Mouse (Mus musculus) left cerebral cortex, adult 2 months (tissue): ENCODE data around the gene Clic6. TPM values are rescaled to one million over a fixed set of nuclear protein-coding genes. Genes with fewer than 3 reads are reported as not detected.
"Not testable (repeated sequence)": the region's sequence is repeated elsewhere in the genome, so short reads cannot be mapped to it uniquely, and the experiment has no call there.

Experiments used
- DNase-seq, 2 experiments: peaks; one replicate each; pipeline ENCODE4 v3.0.0; 2021 to 2022; ENCODE audit warnings: low spot score in 2 of 2, mixed read lengths in 1 of 2; ENCODE audit errors: extremely low spot score in 1 of 2
- H3K27ac ChIP-seq: fragments of 200-600 bp; 2 replicates; pipeline ENCODE4 v1.8.1; 2022
- H3K4me3 ChIP-seq: fragments of 200-600 bp; 2 replicates; pipeline ENCODE4 v1.8.1; 2022
- CTCF ChIP-seq: fragments of 200-600 bp; IDR thresholded peaks from 2 replicates; pipeline ENCODE4 v1.8.1; 2022; ENCODE audit warnings: antibody characterized with exemption, mild to moderate bottlenecking, moderate library complexity
- intact Hi-C: fragments of 180-260 bp; cut with DNase I; formaldehyde crosslinking; loops from one replicate; pipeline ENCODE4 v1.15.1; 2025
- total RNA-seq, 2 experiments: library from RNA; stranded (reverse); gene quantifications; 2 replicates each; pipeline ENCODE4 v1.2.3; 2021

The Clic6 gene
- total RNA-seq, 2 experiments from 2014 or later: 1.7 to 2.6 TPM

DNA sequence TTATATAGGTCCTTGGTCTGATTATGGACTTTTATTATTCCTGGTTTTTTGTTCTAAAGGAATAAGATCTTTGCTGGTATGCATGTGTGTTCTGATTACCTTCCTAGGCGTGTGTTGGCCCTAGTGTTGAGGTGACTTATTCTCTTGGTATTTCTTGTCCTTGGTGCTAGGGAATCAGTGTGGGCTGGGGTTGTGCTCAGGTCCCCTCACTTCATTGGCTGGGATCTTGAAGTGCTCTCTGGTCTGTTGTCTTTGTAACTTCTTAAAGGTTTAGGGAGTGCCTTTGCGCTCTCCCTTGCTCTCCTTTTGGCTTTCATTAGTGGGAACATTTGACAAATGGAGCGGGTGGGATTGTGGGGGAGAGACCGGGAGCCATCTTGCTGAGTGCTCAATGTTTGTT is 22.0 kb downstream of the Clic6 start:
- no peak for TF ChIP-seq CTCF
- DNase-seq: no peak
- intact Hi-C loops: no loop called here
- no peak overlapping the region for H3K4me3 ChIP-seq
- H3K27ac ChIP-seq: no peak overlapping the region

- H3K4me3 ChIP-seq: no peak overlapping the region
- no peak for DNase-seq
- intact Hi-C loops: no loop called here
- H3K27ac ChIP-seq: no peak overlapping the region
- TF ChIP-seq CTCF: no peak
These were observed 25.6 kb downstream of the Clic6 start for GRCm38 (mm10) chr16:92510835-92511772.

- TF ChIP-seq CTCF: peak; percentile 55
- DNase-seq: no peak
- intact Hi-C loops: no loop called here
- Histone ChIP-seq H3K4me3 (no peak overlapping the region), H3K27ac (no peak overlapping the region)
These were observed 26.3 kb downstream of the Clic6 start for GRCm38 (mm10) chr16:92511773-92512391.

DNA sequence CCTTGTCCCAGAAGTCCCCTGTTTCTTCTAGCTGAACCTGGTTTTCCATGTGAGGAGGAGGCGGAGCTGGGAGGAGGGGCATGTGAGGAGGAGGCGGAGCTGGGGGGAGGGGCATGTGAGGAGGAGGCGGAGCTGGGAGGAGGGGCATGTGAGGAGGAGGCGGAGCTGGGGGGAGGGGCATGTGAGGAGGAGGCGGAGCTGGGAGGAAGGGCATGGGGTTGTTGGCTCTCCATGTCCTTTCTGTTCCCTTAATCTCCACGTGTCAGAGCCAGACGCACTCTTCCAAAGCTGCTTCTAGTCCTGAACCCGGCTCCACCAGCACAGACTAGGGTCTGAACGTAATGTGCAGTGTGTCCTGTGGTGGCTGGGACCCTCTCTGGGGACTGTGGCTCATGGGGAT is 29.4 kb downstream of the Clic6 start:
- DNase-seq, H3K4me3 ChIP-seq, H3K27ac ChIP-seq, intact Hi-C loops: not testable (repeated sequence)

DNA sequence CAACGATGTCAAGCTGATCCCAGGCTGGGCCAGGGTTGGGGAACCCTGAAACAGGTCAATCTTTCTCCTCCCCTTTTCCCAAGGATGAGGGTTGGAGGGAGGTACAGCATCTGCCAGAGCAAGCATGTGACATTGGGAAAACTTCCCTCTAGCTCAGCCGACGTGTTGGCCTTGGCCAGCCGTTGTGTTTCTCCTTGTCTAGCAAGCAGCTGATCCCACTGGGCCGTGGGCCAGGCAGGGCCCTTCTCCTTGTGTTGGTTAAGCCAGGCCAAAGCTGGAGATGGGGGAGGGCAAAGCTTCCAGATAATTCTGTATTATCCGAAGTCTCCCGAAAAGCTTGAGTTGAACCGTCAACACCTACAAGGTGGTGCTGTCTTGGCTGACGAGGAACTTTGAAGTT is 30.6 kb downstream of the Clic6 start:
- intact Hi-C loops: no loop called here
- Histone ChIP-seq H3K27ac (no peak overlapping the region), H3K4me3 (no peak overlapping the region)
- TF ChIP-seq CTCF: no peak
- DNase-seq: no peak

- no peak for TF ChIP-seq CTCF
- intact Hi-C loops: no loop called here
- no peak overlapping the region for H3K4me3 ChIP-seq
- no peak overlapping the region for H3K27ac ChIP-seq
- DNase-seq: no peak
These were observed 33.2 kb downstream of the Clic6 start for GRCm38 (mm10) chr16:92518718-92519117.

GRCm38 (mm10) chr16:92519820-92520492 is 34.4 kb downstream of the Clic6 start:
- no peak overlapping the region for H3K27ac ChIP-seq
- peak; percentile 67 for TF ChIP-seq CTCF
- no peak overlapping the region for H3K4me3 ChIP-seq
- DNase-seq: peak; percentile 37 to 39
- intact Hi-C loops: loop anchor here (2.0 to 5.0 kb wide), 3 partner anchors 772 to 1023 kb away; no protein-coding TSS in a partner anchor

GRCm38 (mm10) chr16:92523351-92523750 is 37.8 kb downstream of the Clic6 start:
- Histone ChIP-seq H3K27ac (no peak overlapping the region), H3K4me3 (no peak overlapping the region)
- no peak for DNase-seq
- intact Hi-C loops: loop anchor here (5.0 kb wide), 1 partner anchor 769 kb away; no protein-coding TSS in a partner anchor
- TF ChIP-seq CTCF: no peak

DNA sequence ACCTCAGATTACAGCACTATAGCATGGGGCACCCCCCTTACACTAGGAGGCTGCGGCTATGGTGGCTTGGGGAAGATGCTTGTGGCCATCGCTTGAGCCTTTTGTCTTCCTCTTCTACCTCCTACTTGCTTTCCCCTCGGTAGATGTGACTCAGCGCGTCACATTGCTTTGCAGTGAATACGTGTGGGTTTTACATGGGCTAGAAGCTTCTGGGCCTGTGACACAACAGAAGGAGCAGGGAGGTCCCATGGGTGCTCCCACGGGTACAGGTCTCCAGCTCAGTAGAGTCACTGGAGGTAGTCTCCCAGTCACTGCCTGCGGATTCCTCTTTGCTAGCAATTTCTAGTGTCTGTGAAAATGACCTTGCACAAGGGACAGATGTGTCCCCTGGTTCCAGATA is 39.1 kb downstream of the Clic6 start:
- TF ChIP-seq CTCF: no peak
- H3K27ac ChIP-seq: no peak overlapping the region
- DNase-seq: peak in 1 of 2 experiments; percentile 31
- no peak overlapping the region for H3K4me3 ChIP-seq
- intact Hi-C loops: loop anchor here (5.0 kb wide), 1 partner anchor 768 kb away; no protein-coding TSS in a partner anchor

DNA sequence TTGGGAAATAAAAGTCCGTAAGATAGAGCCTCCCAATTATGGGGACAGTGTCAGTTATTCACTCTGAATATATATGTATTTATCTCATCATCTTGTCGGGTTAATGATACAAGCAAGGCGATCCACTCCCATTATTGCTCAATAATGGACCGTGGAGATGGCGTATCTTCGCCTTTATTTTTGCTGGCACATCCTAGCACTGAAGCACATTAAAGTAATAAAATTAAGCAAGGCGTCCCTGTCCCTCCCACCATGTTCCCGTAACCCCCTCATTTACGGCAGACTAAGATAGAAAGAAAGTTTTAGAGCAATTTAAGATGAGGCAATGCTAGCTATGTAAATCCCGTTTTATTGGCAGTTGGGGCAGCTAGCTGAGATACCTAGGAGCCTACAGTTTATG is 40.4 kb downstream of the Clic6 start:
- no peak for TF ChIP-seq CTCF
- intact Hi-C loops: no loop called here
- Histone ChIP-seq H3K27ac (no peak overlapping the region), H3K4me3 (no peak overlapping the region)
- DNase-seq: no peak

- intact Hi-C loops: no loop called here
These were observed 49.7 kb downstream of the Clic6 start for GRCm38 (mm10) chr16:92535258-92535657.

DNA sequence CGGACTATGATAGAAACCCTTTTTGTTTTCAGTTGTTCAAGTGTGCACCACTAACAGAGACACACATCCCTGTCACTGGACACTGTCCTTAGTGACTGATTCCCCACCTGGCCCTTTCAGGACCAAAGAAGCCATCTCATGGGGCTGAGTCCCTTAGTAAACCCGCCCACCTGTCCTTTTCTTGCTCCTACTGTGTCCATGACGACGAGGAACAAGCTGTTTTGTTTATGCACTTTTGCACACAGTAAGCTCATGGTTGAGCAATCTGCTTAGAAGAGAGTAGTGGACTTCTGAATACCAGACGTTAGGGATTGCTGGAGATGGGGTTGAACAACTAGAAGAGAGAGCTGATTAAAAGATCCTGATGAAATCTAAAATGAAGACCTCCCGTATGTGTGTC is 52.8 kb downstream of the Clic6 start:
- intact Hi-C loops: no loop called here
- no peak for TF ChIP-seq CTCF
- DNase-seq: no peak
- Histone ChIP-seq H3K27ac (no peak overlapping the region), H3K4me3 (no peak overlapping the region)

More at GRCm38 (mm10) chr16:92535258-92535657, 49.7 kb downstream of the Clic6 start:
- no peak for DNase-seq
- H3K27ac ChIP-seq: no peak overlapping the region
- no peak for TF ChIP-seq CTCF
- no peak overlapping the region for H3K4me3 ChIP-seq
